Mouse (Mus musculus) urinary bladder, postnatal 36 days (tissue): Measurements from ENCODE around the gene Spn.

Experiments
- DNase-seq, 2 experiments: peaks; one replicate each; pipeline ENCODE4 v3.0.0; 2022; ENCODE audit warnings: low spot score in 2 of 2, mixed read lengths in 1 of 2

Spn gene

DNA sequence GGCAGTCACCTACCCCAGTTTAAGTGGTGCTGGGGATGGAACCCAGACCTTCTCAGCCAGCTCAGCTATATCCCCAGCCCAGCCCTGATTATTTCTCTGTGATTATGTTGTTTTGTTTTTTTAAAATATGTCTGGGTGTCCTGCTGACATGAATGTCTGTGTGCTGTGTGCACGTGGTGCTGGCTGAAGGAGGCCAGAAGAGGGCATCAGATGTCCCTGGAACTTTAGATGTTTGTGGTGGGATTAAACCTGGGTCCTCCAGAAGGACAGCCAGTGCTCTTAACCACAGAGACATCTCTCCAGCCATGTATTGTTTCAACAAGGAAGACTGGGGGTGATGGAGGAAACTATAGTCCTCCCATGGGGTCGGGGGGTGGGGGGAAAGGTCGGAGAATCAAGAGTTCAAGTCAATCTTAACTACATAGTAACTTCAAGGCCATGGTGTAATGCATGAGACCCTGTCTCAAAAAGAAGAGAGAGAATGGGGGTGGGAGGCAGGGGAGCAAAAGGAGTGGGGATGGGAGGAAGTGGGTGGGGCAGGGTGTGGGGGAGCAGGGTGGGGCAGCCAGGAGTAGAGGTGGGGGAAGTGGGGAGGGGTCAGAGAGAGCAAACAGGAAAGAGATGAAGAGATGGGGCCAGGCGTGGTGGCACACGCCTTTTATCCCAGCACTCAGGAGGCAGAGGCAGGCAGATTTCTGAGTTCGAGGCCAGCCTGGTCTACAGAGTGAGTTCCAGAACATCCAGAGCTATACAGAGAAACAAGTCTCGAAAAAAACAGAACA, 3.2 kb upstream of the Spn start:
- no peak for DNase-seq

DNA sequence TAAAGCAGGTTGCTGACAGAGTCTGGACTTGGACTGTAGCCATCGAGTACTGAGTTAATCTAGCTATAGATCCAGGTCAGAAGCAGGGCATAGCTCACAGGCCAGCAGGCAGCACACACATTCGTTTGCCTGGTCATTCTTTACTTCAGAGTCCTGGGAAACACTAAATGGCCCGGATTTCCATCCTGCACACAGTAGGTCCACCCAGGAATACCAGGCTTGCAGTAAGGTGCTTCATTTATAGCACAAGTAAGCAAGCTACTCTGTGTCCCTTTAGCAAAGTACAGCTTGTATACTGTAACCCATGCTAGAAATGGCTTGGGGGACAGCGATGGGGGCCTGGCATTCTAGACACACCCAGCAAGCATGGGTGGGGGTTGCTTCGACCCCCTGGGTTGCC, 1.9 kb upstream of the Spn start:
- no peak for DNase-seq

DNA sequence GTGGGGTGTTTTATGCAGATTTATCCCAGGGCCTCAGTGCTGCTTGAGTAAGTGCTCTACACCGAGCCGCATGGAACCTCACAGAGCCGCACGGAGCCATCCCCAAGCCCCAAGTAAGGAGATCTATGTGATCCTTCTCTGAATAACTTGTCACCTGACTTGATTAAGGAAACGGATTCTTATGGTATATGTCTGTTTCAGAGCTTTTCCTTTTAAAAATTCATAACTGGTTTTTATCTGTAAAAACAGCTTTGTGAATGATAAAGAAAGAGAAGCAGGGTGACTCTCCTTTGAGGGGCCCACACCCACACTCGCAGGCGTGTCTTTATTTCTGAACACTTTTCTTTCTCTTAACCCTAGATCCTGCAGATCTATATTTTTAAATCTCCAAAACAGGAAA, 1.5 kb upstream of the Spn start:
- no peak for DNase-seq

DNA sequence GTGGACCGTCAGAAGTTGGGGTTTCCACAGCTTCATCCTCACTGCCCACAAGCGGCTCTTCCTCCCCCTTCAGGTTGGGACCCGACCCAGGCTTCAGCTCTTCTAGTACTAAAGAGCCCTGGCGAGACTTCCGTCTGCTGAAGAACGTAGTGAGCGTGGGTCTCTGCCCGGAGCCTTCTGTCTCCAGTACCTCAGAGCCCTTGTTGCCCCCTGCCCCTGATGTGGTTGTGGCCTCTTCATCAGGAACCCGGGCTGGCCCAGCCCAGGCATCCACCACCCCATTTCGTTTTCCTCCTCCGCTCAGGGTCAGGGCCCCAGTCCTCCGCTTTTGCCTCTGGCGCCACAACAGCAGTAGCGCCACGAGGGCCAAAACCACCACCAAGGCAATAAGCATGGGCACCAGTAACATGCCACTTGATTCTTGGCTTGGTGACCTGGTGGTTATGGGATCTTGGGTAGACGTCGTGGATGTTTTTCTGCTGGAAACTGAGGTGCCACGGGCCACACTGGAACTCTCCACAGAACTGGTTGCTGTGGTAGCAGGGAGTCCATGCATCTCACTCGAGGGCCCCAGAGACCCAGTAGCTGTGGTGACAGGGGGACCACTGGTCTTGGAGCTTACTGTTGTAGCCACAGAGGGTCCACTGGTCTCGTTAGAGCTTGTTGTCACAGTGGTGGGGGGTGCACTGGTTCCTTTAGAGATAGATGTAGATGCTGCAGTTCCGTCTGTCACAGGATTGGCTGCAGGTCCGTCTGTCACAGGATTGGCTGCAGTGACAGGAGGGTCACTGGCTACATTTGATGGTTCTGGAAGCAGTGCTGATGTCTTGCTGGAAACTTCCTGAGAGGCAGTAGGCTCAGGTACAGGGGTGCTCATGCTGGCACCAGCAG, 1.2 kb downstream of the Spn start:
- DNase-seq = no peak

DNA sequence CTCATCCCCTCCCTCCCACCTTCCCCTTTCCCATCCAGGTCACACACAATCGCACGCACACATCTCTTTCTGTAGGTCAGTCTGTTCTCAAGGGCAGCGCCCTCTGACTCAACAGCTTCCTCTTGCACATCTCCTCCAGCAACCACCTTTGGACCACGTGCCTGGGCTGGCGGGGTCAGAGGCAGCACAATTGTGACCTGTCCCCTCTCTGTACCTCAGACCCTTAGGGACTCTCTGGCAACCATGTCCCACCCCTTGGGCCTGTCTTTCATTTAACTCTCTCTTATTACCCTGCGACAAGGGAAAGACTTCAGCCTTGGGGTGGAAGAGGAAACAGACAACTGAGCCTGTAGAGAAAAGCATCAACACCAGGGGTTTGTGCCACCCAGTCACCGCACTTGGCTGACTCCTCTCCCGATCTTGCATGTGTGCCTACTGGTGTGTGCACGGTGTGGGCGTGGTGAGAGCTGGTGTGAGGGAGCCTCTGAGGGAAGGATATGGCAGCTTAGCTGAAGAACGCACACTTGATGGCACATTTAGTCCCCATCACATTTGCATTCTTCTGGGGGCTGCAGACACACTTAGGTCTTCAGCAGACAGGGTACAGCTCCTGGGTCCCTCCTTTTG, 2.7 kb downstream of the Spn start:
- DNase-seq = no peak

DNA sequence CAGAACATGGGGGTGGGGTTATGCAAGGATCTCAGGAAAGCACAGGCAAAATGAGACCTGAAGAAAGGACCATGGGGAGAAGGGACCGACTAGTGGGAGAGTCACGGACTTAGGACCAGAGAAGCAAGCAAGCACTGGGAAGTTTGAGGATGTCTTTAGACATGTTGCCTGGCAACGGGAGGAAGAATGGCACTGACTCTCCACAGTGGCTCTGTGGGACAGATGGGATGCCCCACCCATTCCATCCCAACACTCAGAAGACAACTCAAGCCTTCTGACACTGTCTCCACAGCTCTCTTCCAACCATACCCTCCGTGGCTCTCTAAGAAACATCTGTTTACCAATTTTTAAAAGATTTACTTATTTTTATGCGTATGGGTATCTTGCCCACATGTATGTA, 4.5 kb downstream of the Spn start:
- DNase-seq = no peak

DNA sequence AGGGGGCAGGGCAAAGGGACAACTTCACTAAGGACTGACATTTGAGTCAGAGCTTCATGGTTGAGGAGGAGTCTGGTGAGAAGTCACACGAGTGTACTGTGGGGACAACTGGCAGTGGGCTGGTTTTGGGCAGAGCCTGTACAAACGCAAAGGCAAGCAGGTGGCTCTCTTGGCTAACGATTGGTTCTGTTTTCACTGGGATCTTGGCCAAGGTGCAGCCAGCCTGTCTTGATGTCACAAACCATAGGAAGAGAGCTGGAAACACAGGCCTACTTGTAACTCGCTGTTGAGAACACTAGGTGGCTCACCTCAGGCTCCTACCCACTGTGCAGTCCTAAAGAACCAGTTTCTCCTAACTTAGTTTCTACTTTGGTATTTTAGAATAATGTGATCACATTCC, 8.0 kb downstream of the Spn start:
- no peak for DNase-seq

DNA sequence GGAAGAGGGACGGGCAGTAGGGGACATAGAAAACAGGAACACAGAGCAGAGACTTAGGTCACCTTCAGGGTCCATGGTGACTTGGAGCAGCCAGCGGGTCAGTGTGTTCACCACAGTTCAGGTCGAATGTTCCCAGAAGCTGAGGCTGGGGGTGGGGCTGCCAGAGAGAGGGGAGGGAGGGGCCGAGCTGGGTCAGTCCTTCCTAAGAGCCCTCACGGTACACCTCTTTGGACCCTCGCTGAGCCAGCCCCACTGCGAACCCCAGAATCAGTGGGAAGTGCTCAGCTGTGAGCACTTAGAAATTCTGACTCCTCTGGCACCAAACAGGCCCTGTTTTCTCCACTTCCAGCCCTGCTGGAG, 15.7 kb downstream of the Spn start, which contains the start of gene Qprt:
Qprt (minus strand) TSS at position 316 of the 360 bp plus-strand sequence.
- no peak for DNase-seq

DNA sequence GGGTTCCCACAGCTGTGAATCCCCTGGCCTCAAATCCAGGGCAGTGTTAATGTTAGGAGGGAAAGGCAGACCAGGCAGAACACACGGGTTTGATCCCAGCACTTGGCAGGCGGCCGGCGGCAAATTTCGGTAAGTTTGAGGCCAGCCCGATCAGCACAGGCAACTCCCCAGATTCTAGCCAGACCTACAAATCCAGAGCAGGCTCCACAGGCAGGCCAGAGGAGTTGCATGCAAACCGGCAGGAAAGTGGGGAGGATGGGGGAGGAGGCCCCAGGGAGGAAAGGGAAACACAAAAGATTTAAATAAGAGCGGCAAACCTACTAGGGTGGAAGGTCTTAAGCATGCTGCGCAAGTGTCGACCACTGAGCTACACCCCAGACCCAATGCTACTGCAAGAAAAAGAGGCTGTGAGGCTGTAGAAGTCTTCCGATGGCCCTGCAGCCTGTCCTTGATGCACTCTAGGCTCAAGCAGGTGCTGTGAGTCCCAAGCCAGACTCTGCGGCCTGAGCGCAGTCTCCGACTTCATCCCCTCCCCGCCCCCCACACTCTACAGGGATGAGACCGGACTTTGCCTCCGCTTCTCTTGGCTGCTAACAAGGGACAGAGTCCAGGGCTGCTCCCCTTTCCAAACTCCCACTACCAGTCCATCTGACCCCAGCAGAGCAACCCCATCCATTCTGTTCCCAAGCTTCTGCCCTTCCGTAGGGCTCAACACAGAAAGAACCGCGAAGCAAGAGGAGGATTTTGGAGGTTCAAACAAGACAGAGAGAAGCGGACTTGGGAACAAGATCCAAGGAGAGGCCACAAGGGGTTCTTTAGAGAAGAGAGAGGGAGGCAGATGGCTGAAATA, 16.3 kb downstream of the Spn start:
- DNase-seq = no peak

DNA sequence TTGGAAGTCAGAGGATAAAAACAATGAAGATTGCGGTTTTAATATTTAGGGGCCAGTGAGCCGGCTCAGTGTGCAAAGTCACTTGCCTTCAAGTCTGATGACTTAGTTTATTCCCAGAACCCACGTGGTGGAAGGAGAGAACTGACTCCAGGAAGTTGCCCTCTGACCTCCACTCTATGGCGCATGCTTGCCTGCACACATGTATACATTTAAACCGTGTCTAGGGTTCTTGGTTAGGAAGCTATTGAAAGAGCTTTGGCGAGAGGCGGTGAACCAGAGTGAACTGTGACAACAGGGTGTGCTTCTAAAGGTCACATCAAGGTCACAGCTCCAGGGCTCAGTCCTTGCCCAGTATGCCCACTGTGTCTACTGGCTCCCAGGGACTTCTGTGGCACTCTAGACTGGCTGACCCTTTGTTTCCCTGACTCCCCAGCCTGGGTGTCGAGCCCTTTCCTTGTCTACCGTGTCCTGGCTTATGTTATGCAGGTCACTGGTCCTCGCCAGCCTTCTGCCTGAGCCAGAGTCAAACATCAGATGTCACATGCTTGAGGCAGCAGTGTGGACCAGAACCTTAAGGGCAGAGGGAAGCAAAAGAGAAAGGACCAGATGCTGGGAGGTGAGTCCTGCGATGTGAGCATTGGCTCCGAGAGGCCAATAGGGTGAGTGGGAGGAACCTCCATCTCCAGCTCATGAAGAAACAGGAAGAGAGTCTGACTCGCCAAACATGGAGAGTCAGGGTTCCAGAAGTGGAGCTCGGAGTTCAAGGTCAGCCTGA, 18.8 kb downstream of the Spn start:
- DNase-seq = no peak

DNA sequence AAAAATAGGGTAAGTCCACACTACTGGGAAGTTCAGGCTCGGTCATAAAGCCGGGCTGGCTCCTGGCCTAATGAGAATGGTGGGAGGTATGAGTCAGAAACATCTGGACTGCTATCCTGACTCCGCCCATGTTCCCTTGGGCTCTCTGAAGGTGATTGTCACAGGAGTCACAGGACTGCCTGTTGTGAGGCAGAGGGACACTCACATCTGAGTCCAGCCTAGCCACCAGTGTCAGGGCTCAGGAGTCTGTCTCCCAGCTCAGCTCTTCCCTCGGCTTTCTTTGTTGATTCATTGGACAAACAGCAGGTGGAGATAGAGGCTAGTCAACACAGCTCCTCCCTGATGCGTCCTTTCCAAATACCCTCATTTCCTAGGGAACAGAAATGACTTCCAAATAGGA, 19.7 kb downstream of the Spn start:
- DNase-seq = no peak

DNA sequence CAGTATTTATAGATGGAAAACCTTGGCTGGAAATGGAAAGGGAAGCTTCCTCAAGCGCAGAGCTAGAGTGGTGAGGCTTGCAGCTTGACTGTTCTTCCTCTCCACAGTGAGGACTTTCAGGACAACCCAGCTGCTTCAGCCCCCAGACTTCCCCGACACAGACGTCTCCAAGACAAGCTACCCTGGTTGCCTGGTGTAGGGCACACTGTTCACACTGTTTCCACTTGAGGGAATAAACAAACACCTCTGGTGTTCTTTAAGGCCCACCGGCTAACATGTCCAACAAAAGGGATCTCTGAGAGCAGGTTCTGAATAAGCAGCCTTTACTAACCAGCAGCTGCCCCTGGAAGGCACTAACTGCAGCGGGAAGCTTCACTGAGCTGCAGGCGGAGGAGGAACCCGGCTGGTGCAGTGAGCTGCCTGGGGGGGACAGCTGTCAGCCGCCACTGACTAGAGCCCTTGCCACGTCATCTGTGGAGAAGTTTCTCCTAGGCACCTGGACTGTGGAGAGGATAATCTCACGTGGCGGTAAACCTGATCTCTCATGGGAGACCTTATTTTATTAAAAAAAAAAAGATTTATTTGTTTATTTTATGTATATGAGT, 21.2 kb downstream of the Spn start:
- no peak for DNase-seq

DNA sequence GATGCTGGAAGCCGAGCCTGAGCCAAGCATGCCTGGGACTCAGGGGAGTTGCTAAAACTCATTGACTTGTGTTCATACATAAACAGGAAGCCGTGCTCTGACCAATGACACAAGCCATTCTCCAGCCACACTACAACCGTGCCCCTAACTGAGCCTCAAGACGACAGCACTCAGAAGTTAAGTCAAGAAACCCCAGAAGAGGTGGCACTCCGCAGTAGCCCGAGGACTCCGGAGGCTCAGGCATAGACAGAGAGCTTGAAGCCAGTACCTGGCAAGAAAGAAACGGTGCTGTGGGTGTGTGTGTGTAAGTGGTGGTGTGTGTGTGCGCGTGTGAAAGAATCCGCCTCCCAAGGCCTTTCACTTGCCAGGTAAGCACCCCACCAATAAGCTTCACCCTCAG, 22.7 kb downstream of the Spn start:
- no peak for DNase-seq

DNA sequence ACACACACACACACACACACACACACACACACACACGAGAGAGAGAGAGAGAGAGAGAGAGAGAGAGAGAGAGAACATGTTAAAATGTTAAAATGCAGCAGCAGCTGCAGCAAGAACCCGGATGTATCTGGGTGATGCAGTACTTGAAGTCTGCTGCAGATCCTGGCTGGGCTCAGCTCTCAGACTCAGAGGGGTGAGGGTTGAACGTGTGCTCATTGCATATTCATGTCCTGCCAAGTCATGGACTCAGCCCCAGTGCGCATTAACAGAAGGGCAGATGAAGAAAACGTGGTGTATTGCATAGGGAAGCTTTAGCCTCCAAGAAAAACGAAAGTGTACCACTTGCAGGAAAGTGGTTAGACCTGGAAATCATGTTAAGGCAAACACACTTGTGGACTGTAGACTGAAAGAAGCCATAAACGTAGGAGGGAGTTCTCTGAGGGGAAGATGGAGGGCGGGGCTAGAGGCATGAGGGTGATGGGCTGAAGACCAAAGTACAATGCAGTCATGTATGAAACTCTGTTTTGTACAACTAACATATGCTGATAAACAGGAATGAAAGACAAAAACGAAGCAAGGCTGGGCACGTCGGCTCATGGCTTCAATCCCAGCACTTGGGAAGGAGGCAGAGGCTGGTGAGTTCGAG, 23.9 kb downstream of the Spn start:
- no peak for DNase-seq

DNA sequence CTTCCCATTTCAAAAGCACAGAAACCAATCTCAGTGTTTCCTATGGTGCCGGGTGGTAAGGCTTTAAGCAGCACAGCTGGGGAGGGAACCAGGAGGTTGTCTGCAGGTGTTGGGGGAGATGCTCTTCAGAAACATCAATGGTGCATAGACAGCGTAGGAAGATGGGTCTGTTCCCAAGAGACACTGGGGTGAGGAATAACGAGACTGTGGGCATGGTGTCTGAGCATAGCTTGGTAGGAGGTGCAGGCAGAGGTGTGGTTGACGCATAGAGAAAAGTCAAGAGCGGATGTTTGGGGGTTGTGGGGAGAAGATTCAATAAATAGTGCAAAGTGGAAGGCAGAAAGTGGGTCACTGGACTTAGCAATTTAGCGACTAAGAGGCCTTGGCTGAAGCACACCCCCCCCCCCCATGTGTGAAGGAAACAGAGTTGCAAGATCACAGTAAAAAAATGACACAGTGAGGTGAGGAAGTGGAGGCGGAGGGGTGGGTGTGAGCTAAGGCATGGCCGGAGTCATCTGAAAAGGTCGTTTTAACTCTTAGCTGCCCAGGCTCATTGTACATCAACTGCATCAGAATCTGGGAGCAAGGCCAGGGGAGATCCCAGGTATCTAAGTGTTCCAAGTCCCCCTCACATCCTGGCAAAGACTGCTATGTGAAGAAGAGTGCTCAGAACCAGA, 24.6 kb downstream of the Spn start:
- no peak for DNase-seq

DNA sequence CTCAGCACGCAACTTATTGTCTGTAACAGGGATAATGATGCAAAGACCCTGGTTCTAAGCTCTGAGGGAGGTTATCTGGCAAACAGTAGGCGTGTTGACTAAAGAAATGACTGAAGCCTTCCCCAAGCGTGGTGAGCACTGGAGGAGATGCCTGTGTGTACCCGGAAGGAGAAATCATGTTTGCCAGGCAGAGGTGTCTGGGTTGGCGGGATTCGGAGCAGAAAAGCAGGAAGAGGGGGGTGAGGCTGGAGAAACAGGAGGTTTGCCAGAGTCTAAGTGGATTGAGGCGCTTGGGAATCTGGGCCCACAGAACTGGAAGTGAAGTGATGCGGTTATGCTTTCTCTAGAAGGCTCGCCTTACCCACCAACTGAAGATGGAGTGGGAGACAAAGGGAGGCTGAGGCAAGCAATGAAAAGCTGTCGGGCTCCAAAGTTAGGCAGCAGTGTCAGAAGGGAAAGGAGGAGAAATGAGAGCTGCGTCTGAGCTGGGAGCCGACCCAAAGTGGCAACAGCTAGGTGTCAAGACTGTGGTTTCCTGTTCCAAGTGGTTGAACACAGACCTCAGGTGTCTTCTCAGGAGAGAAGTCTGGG, 25.3 kb downstream of the Spn start:
- no peak for DNase-seq

DNA sequence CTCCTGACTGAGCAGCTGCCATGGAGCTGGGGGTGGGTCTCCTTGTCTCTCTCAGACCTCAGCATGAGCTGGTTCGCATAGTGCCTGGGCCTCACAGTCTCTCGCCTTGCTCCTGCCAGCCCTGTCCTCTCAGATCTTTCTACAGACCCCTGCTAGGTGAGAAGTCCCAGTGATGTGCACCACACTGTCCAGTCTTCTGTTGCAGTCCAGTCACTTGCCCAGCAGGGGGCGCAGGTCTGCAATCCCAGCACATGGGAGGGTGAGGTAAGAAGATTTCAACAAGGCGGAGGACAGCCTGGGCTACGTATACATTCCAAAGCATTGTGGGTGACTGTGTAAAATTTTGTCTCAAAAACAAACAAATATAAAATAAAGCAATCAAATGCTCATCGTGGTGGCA, 26.2 kb downstream of the Spn start:
- DNase-seq = peak in 1 of 2 experiments; percentile 26

DNA sequence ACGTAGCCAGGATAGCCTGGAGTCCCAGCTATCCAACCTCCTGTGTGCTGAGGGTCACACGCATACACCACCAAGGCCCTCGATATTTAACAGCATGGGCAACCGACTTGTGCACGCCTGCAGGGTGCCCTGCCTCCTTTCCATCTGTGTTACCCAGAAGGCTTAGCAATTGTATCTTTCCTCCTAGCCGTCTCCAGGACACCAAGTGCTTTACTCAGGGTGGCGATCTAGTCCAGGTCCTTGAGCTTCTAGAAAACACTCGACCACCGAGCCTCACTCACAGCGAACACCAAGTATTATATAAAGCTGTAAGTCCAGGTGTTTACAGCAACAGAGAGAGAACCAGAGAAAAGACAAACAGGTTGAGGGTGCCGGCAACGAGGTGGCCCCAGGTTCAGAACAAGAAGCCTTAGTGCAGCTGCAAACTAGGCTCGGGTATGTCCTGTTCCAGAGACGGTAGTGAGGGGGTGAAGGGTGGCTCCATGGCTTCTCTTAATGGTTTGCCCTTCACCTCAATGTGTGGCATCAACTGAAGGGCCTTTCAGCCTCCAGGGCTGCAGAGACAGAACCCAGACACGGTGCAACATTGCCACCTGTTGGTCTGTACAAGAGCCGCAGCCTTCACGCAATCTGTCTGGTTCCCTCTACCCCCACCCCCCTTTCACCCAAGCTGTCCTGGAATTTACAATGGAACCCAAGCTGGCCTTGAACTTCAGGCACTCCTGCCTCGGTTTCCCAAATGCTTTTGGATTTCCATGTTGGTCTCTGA, 27.2 kb downstream of the Spn start:
- DNase-seq = peak; percentile 39 to 49
